Mouse (Mus musculus) c-Kit-positive CD71-positive TER-119-negative erythroid progenitor cells, embryonic 14.5 days (primary cell): ENCODE results near the gene Kntc1.

Experiments
- DNase-seq: peaks from one replicate; pipeline ENCODE4 v3.0.0-alpha.2; 2013; ENCODE audit warnings: low read depth

Gene Kntc1

DNA sequence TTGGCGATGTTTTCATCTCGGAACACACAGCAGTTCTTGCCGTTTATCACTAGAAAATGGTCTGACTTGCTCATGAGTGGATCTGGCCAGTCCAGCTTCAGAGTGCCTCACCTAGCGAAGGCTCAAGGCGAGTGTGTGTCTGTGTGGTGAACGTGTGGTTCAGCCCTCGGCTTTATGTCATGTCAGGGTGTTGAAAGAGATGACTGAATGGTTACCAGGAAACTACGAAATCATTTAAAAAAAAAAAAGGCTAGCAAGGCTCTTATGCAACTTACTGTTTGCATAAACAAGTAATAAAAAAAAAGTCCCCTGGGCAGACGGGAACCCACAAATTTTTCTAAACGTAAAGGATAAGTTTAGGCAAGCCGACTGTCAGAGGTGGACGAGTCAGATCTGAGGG lies 115.8 kb downstream of the Kntc1 start, which contains the start of gene Hcar2:
Gene Hcar2, minus strand, starts transcription at position 135 of the 400 bp plus-strand sequence.
- DNase-seq, result no peak

DNA sequence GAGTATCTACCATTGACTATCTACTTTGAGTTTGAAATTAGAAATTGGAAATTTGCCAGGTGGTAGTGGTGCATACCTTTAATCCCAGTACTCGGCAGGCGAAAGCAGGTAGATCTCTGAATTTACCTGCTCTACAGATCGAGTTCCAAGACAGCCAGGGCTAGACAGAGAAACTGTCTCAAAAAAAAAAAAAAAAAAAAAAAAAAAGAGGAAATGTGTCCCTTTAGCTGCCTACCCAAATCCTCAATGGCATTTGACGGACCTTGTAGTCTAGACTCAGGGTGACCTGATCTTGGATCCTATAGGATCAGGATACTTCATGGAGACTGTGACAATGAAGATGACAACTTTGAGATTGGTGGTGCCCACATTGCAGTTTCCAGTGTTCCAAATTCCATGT lies 116.9 kb downstream of the Kntc1 start:
- no peak for DNase-seq

DNA sequence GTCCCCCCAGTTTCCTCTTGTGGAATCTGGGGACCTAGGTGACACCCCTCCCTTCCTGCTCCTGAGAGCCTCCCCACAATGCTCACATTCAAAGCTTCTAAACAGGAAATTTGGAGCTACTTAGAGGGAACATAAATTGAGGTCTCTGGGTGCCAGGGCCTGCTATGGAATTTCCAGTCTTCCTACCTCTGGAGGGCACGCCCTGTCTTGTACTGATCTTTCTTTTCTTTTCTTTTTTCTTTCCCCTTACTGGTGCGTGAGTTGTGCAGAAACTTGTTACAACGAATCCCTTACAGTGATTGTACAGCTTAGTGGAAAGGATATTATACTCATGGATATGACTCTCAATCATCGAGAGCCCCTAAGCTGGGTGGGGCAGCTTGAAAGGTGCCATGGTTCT lies 120.1 kb downstream of the Kntc1 start:
- no peak for DNase-seq
